Mouse (Mus musculus): ENCODE measurements around the gene H2-DMa.

DNA sequence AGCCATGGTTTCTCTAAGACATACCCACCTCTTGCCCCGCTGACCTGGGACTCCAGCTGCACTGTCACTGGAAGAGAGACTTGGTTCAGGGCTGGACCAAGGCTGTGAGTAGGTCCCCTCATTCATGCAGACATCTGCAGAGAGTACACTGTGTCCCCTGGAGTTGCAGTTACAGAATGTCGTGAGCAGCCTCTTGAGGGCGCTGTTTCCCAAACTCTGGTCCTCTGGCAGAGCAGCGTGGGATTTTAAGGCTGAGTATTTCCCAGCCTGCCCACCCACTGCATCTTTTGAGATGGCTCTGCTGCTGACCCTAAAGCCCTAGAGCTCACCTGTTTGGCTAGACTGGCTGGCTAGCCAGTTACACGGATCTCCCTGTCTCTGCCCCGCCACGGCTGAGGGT is 28.4 kb upstream of the H2-DMa start:
- TF ChIP-seq POLR2A (IDR thresholded peaks at IDR 0.05; ENCODE audit: control insufficient read depth, extremely low read depth, insufficient read depth, low read length, poor library complexity), result 0 out of 2 replicates have a peak, but pooled peaks have one; percentile 11
- TF ChIP-seq CTCF (IDR thresholded peaks at IDR 0.05; ENCODE audit: borderline replicate concordance, control insufficient read depth, extremely low read depth, insufficient read depth, low read length, poor library complexity), result no peak
